Mouse (Mus musculus) intestine, postnatal 0 days (tissue): ENCODE measurements around the gene Anapc1. TPM values are rescaled to one million over a fixed set of nuclear protein-coding genes. Genes with fewer than 3 reads are reported as not detected.

Experiments
- ATAC-seq: fragments of 200-750 bp; cut with Nextera tagmentation; 2 replicates; pipeline ENCODE4 v1.8.0; 2017; ENCODE audit warnings: mild to moderate bottlenecking, moderate TSS enrichment, moderate library complexity
- H3K27ac ChIP-seq: fragments of 300-500 bp; sonication (generic); 2 replicates; pipeline ENCODE4 v1.5.1; 2014; ENCODE audit warnings: mild to moderate bottlenecking, low read depth, low read length, moderate library complexity
- H3K27me3 ChIP-seq: fragments of 300-500 bp; sonication (generic); replicated peaks from 2 replicates; pipeline ENCODE4 v1.6.1; 2014; ENCODE audit warnings: low read length, mixed read lengths; ENCODE audit not compliant: control insufficient read depth, insufficient read depth
- H3K36me3 ChIP-seq: fragments of 300-500 bp; sonication (generic); 2 replicates; pipeline ENCODE4 v1.6.1; 2014; ENCODE audit warnings: mild to moderate bottlenecking, moderate library complexity; ENCODE audit not compliant: control insufficient read depth, insufficient read depth
- H3K4me1 ChIP-seq: fragments of 300-500 bp; sonication (generic); replicated peaks from 2 replicates; pipeline ENCODE4 v1.6.1; 2014; ENCODE audit warnings: antibody characterized with exemption, low read length, mixed read lengths; ENCODE audit not compliant: control insufficient read depth, insufficient read depth
- H3K4me2 ChIP-seq: fragments of 300-500 bp; sonication (generic); replicated peaks from 2 replicates; pipeline ENCODE4 v1.6.1; 2014; ENCODE audit warnings: low read depth, mild to moderate bottlenecking, moderate library complexity
- H3K4me3 ChIP-seq: fragments of 300-500 bp; sonication (generic); 2 replicates; pipeline ENCODE4 v1.5.1; 2014; ENCODE audit warnings: low read depth, low read length
- H3K9ac ChIP-seq: fragments of 300-500 bp; sonication (generic); 2 replicates; pipeline ENCODE4 v1.6.1; 2014; ENCODE audit warnings: mild to moderate bottlenecking, low read depth, low read length
- H3K9me3 ChIP-seq: fragments of 300-500 bp; sonication (generic); 2 replicates; pipeline ENCODE4 v1.6.1; 2016; ENCODE audit warnings: mixed run types; ENCODE audit not compliant: control insufficient read depth
- CTCF ChIP-seq: sonication (generic); IDR thresholded peaks from 2 replicates; pipeline ENCODE4 v1.5.1; 2016; ENCODE audit warnings: low read depth, mild to moderate bottlenecking, control low read depth, antibody characterized with exemption, moderate library complexity
- WGBS: fragments of 180-500 bp; shearing (Covaris S2); extraction: QIAGEN DNeasy Blood & Tissue Kit; methylation state at CpG from one replicate; pipeline ENCODE4 v1.1.7; 2014; 5-methylcytosine and 5-hydroxymethylcytosine counted together
- polyA plus RNA-seq: library from polyadenylated mRNA; unstranded; fragments of >200 nt; fragmentation: Nextera tagmentation; extraction: Ambion mirVana; gene quantifications from 2 replicates; pipeline ENCODE4 v1.2.1, GENCODE M21; 2015

Gene Anapc1
- polyA plus RNA-seq, 1 experiment from 2014 or later: 14.0 TPM

- no peak overlapping the region for H3K4me2 ChIP-seq
- no peak overlapping the region for H3K4me3 ChIP-seq
- no peaks in the 10 kb centered on the region for H3K4me1 ChIP-seq
- no peaks in the 10 kb centered on the region for H3K27me3 ChIP-seq
- TF ChIP-seq CTCF: no peak
- no peak overlapping the region for H3K27ac ChIP-seq
- no peaks in the 10 kb centered on the region for H3K9me3 ChIP-seq
- H3K9ac ChIP-seq: no peak overlapping the region
- H3K36me3 ChIP-seq: peaks cover 84% of the 10 kb centered on the region
- WGBS: 95% methylated on average over 1 of the region's 1 CpGs
- ATAC-seq: no peak
Observed at GRCm38 (mm10) chr2:128620578-128620977, 66.6 kb downstream of the Anapc1 start.

- TF ChIP-seq CTCF: no peak
- H3K36me3 ChIP-seq: peaks cover 71% of the 10 kb centered on the region
- ATAC-seq: no peak
Observed at GRCm38 (mm10) chr2:128615366-128615765, 71.8 kb downstream of the Anapc1 start.

GRCm38 (mm10) chr2:128613365-128613764 lies 73.8 kb downstream of the Anapc1 start:
- no peak overlapping the region for H3K4me3 ChIP-seq
- ATAC-seq: no peak
- peaks cover 51% of the 10 kb centered on the region for H3K36me3 ChIP-seq
- no peaks in the 10 kb centered on the region for H3K9me3 ChIP-seq
- TF ChIP-seq CTCF: no peak
- H3K4me1 ChIP-seq: 0 out of 2 replicates have a peak, but pooled peaks cover 3% of the 10 kb centered on the region
- H3K27me3 ChIP-seq: no peaks in the 10 kb centered on the region
- no peak overlapping the region for H3K9ac ChIP-seq
- no peak overlapping the region for H3K4me2 ChIP-seq
- no peak overlapping the region for H3K27ac ChIP-seq
- WGBS: 49% methylated on average over 5 of the region's 5 CpGs

More at GRCm38 (mm10) chr2:128615366-128615765, 71.8 kb downstream of the Anapc1 start:
- Histone ChIP-seq H3K27me3 (no peaks in the 10 kb centered on the region), H3K4me1 (0 out of 2 replicates have a peak, but pooled peaks cover 3% of the 10 kb centered on the region), H3K9ac (no peak overlapping the region), H3K9me3 (no peaks in the 10 kb centered on the region), H3K4me2 (no peak overlapping the region), H3K4me3 (no peak overlapping the region), H3K27ac (no peak overlapping the region)
- WGBS: 91% methylated on average over 4 of the region's 4 CpGs

- Histone ChIP-seq H3K4me1 (0 out of 2 replicates have a peak, but pooled peaks cover 3% of the 10 kb centered on the region), H3K4me2 (no peak overlapping the region), H3K4me3 (no peak overlapping the region), H3K9me3 (no peaks in the 10 kb centered on the region), H3K9ac (no peak overlapping the region), H3K27ac (no peak overlapping the region), H3K36me3 (peaks cover 42% of the 10 kb centered on the region), H3K27me3 (no peaks in the 10 kb centered on the region)
- no peak for TF ChIP-seq CTCF
- ATAC-seq: peak; percentile 70; the same call in 1 of the 2 replicates
- 51% methylated on average over 7 of the region's 7 CpGs for WGBS
Observed at GRCm38 (mm10) chr2:128612275-128612674, 74.9 kb downstream of the Anapc1 start.

GRCm38 (mm10) chr2:128611178-128611577 lies 76.0 kb downstream of the Anapc1 start:
- 0 out of 2 replicates have a peak, but pooled peaks cover 3% of the 10 kb centered on the region for H3K4me1 ChIP-seq
- peaks cover 32% of the 10 kb centered on the region for H3K36me3 ChIP-seq
- no peak for TF ChIP-seq CTCF
- ATAC-seq: no peak
- H3K27ac ChIP-seq: no peak overlapping the region; the same call in 1 of the 2 replicates
- 94% methylated on average over 8 of the region's 8 CpGs for WGBS
- H3K9me3 ChIP-seq: peaks cover 6% of the 10 kb centered on the region; the same call in 1 of the 2 replicates
- no peak overlapping the region for H3K4me2 ChIP-seq
- no peak overlapping the region for H3K9ac ChIP-seq
- H3K4me3 ChIP-seq: no peak overlapping the region
- no peaks in the 10 kb centered on the region for H3K27me3 ChIP-seq

GRCm38 (mm10) chr2:128609286-128609685 lies 77.9 kb downstream of the Anapc1 start:
- Histone ChIP-seq H3K36me3 (peaks cover 18% of the 10 kb centered on the region), H3K4me3 (no peak overlapping the region), H3K27ac (no peak overlapping the region), H3K9ac (no peak overlapping the region), H3K4me2 (no peak overlapping the region), H3K27me3 (no peaks in the 10 kb centered on the region), H3K9me3 (peaks cover 12% of the 10 kb centered on the region; the same call in 1 of the 2 replicates), H3K4me1 (0 out of 2 replicates have a peak, but pooled peaks cover 3% of the 10 kb centered on the region)
- no peak for ATAC-seq
- 57% methylated on average over 5 of the region's 5 CpGs for WGBS
- no peak for TF ChIP-seq CTCF

GRCm38 (mm10) chr2:128601534-128601933 lies 85.7 kb downstream of the Anapc1 start:
- TF ChIP-seq CTCF: no peak
- no peak for ATAC-seq
- no peak overlapping the region for H3K4me3 ChIP-seq
- 39% methylated on average over 2 of the region's 2 CpGs for WGBS
- H3K36me3 ChIP-seq: no peaks in the 10 kb centered on the region
- H3K4me1 ChIP-seq: no peaks in the 10 kb centered on the region
- no peak overlapping the region for H3K4me2 ChIP-seq
- H3K27ac ChIP-seq: no peak overlapping the region
- H3K27me3 ChIP-seq: no peaks in the 10 kb centered on the region
- no peak overlapping the region for H3K9ac ChIP-seq
- peaks cover 7% of the 10 kb centered on the region; the same call in 1 of the 2 replicates for H3K9me3 ChIP-seq
